Mouse (Mus musculus): Measurements from ENCODE around the gene Gsdma. TPM values are rescaled to one million over a fixed set of nuclear protein-coding genes. Genes with fewer than 3 reads are reported as not detected.
"Not testable (repeated sequence)": the region's sequence is repeated elsewhere in the genome, so short reads cannot be mapped to it uniquely, and the experiment has no call there.

Gsdma gene
- total and polyA plus RNA-seq, 3 experiments = 0.10 TPM; not detected in 2

- Histone ChIP-seq H3K4me2 (ENCODE audit: insufficient read depth, low read depth, poor library complexity, severe bottlenecking) (no peak overlapping the region), H3K4me3 (replicated peaks in 1 of 3; ENCODE audit: low read depth in 2 of 3, low read length in 2 of 3, poor library complexity in 1 of 3) (no peak overlapping the region), H3K9me3 (replicated peaks; ENCODE audit: low read length) (no peaks in the 10 kb centered on the region), H3K4me1 (ENCODE audit: control insufficient read depth in 1 of 2, insufficient read depth in 2 of 2) (peaks cover 0 to 5% of the 10 kb centered on the region in 2 experiments; a peak in 2 of 4 replicates), H3K79me2 (replicated peaks; ENCODE audit: control insufficient read depth, extremely low read depth, insufficient read depth, poor library complexity, severe bottlenecking) (no peaks in the 10 kb centered on the region), H3K27me3 (replicated peaks) (peaks cover 63% of the 10 kb centered on the region), H3K9ac (ENCODE audit: insufficient read depth, low read depth) (no peak overlapping the region), H3K27ac (ENCODE audit: insufficient read depth, low read depth) (no peak overlapping the region), H3K36me3 (replicated peaks in 1 of 2; ENCODE audit: control insufficient read depth in 1 of 2, insufficient read depth in 1 of 2, low read length in 1 of 2) (no peaks in the 10 kb centered on the region)
- in situ Hi-C loops (cut with MboI; ENCODE audit: low pct_ligation_motif_present, low pct_unique_long_range_greater_than_20kb, low sequenced_read_pairs) (loop anchor here (5.0 to 25.0 kb wide), 2 partner anchors 78 to 293 kb away; partner anchors contain the start of genes Neurod2, Ppp1r1b and Zpbp2), dilution Hi-C loops (cut with MboI; ENCODE audit: extremely low pct_ligation_motif_present, extremely low pct_unique_long_range_greater_than_20kb, low sequenced_read_pairs) (no loop called here)
- no peak for DNase-seq (ENCODE audit: extremely low read depth)
- TF ChIP-seq ZKSCAN1 (IDR thresholded peaks at IDR 0.05; ENCODE audit: borderline replicate concordance, low read depth, low read length) (no peak), IRF4 (IDR thresholded peaks at IDR 0.05; ENCODE audit: low read depth, low read length) (no peak), GABPA (IDR thresholded peaks at IDR 0.05; ENCODE audit: insufficient replicate concordance, low read depth, low read length) (no peak), ZMIZ1 (IDR thresholded peaks at IDR 0.05; ENCODE audit: low read depth, low read length) (no peak), E2F4 (IDR thresholded peaks at IDR 0.05; ENCODE audit: insufficient replicate concordance, low read depth, low read length) (no peak), NRF1 (IDR thresholded peaks at IDR 0.05; ENCODE audit: low read depth, low read length) (no peak), JUN (IDR thresholded peaks at IDR 0.05; ENCODE audit: insufficient read depth, low read depth, low read length) (no peak), SMC3 (IDR thresholded peaks at IDR 0.05; ENCODE audit: low read depth, low read length) (no peak), USF1 (IDR thresholded peaks at IDR 0.05; ENCODE audit: low read depth, low read length) (no peak), MXI1 (IDR thresholded peaks at IDR 0.05; ENCODE audit: low read depth, low read length) (no peak), TCF12 (IDR thresholded peaks at IDR 0.05; ENCODE audit: low read depth, low read length) (no peak), PAX5 (IDR thresholded peaks at IDR 0.05; ENCODE audit: low read length) (no peak)
These were observed 33.5 kb upstream of the Gsdma start for GRCm38 (mm10) chr11:98630646-98631045.

GRCm38 (mm10) chr11:98635312-98635970 is 28.7 kb upstream of the Gsdma start:
- Histone ChIP-seq H3K27me3 (replicated peaks) (peaks cover 40% of the 10 kb centered on the region), H3K4me2 (ENCODE audit: insufficient read depth, low read depth, poor library complexity, severe bottlenecking) (peak overlapping the region; percentile 53), H3K4me1 (ENCODE audit: control insufficient read depth in 1 of 2, insufficient read depth in 2 of 2) (peaks cover 5 to 14% of the 10 kb centered on the region in 2 experiments)
- H3K36me3 ChIP-seq (replicated peaks in 1 of 2; ENCODE audit: control insufficient read depth in 1 of 2, insufficient read depth in 1 of 2, low read length in 1 of 2); H3K9ac ChIP-seq (ENCODE audit: insufficient read depth, low read depth); H3K27ac ChIP-seq (ENCODE audit: insufficient read depth, low read depth); H3K79me2 ChIP-seq (replicated peaks; ENCODE audit: control insufficient read depth, extremely low read depth, insufficient read depth, poor library complexity, severe bottlenecking); dilution Hi-C loops (cut with MboI; ENCODE audit: extremely low pct_ligation_motif_present, extremely low pct_unique_long_range_greater_than_20kb, low sequenced_read_pairs); H3K9me3 ChIP-seq (replicated peaks; ENCODE audit: low read length); H3K4me3 ChIP-seq (replicated peaks in 1 of 3; ENCODE audit: low read depth in 2 of 3, low read length in 2 of 3, poor library complexity in 1 of 3): not testable (repeated sequence)
- in situ Hi-C loops (cut with MboI; ENCODE audit: low pct_ligation_motif_present, low pct_unique_long_range_greater_than_20kb, low sequenced_read_pairs) = loop anchor here (25.0 kb wide), 1 partner anchor 298 kb away; the partner anchor contains the start of genes Neurod2 and Ppp1r1b
- TF ChIP-seq ELF1 (IDR thresholded peaks at IDR 0.05; ENCODE audit: low read depth, low read length) (peak; percentile 91), NELFE (IDR thresholded peaks at IDR 0.05; ENCODE audit: low read depth, low read length) (peak; percentile 19; the same call in 1 of the 2 replicates), CTCF (conservative IDR thresholded peaks at IDR 0.05 in 1 of 2, IDR thresholded peaks at IDR 0.05 in 1 of 2; ENCODE audit: low read depth in 2 of 2, low read length in 2 of 2) (peak; percentile 43 to 77; a peak in 3 of 4 replicates), SMC3 (IDR thresholded peaks at IDR 0.05; ENCODE audit: low read depth, low read length) (peak; percentile 56), RAD21 (IDR thresholded peaks at IDR 0.05; ENCODE audit: low read depth, low read length) (peak; percentile 45)
- peak; percentile 53 for DNase-seq (ENCODE audit: extremely low read depth)

All from CH12.LX (cell line).